Mouse (Mus musculus) ES-E14 (cell line): ENCODE measurements at regions not wholly inside any gene's neighbourhood (a gene's known extent, or its start where the extent isn't known, plus 50 kb on each side); places are given as distances from the start of the nearest gene placed in this dataset.

Experiments used
- CHD2 ChIP-seq: IDR thresholded peaks from 2 replicates; pipeline ENCODE4 v1.6.1; 2014; ENCODE audit warnings: mild to moderate bottlenecking, low read depth, low read length, inconsistent platforms
- HCFC1 ChIP-seq: IDR thresholded peaks from 2 replicates; pipeline ENCODE4 v1.6.1; 2012; ENCODE audit warnings: low read length, inconsistent platforms, borderline replicate concordance; ENCODE audit not compliant: insufficient read depth
- ZC3H11A ChIP-seq: IDR thresholded peaks from 2 replicates; pipeline ENCODE4 v1.6.1; 2012; ENCODE audit warnings: low read depth, mild to moderate bottlenecking, inconsistent platforms, low read length, borderline replicate concordance
- ZNF384 ChIP-seq: IDR thresholded peaks from 2 replicates; pipeline ENCODE4 v1.6.1; 2012; ENCODE audit warnings: low read depth, low read length, inconsistent platforms

GRCm38 (mm10) chr2:38424976-38425375 lies 85.9 kb downstream of the Lhx2 start:
- no peak for TF ChIP-seq CHD2
- TF ChIP-seq HCFC1 = no peak
- TF ChIP-seq ZC3H11A = no peak
- no peak for TF ChIP-seq ZNF384
